10 mouse cellular contexts compared by ENCODE assay signal in genomic region chr11:80498328-80499070, GRCm38 (mm10). TPM values are rescaled to one million over a fixed set of nuclear protein-coding genes. Genes with fewer than 3 reads are reported as not detected.
DNase-seq lines count a peak whose midpoint lies in the region; ATAC-seq and TF ChIP-seq lines count a peak whose summit lies in the region.
"Had no signal": no experiment of that assay in that cellular context is flagged by ENCODE, and none has a peak within 500 bp of the region (broad histone marks: within the 10 kb centered on the region; RNA-seq: fewer than 3 reads in every experiment).

No protein-coding gene starts in this region.

- no peak overlapping the region for H3K4me3 ChIP-seq in forebrain, embryonic 10.5 days
- H3K4me3 ChIP-seq in hindbrain, embryonic 11.5 days (ENCODE audit: low read depth, low read length), result no peak overlapping the region
- H3K4me3 ChIP-seq in midbrain, postnatal 0 days (ENCODE audit: low read depth, low read length), result no peak overlapping the region

- ATAC-seq in hindbrain, embryonic 11.5 days (ENCODE audit: low FRiP score), result peak; percentile 60; the same call in 1 of the 2 replicates
- no peak for ATAC-seq in midbrain, postnatal 0 days (ENCODE audit: low FRiP score)

- peak overlapping the region; percentile 51; the same call in 1 of the 2 replicates for H3K27ac ChIP-seq in forebrain, embryonic 10.5 days
- peak overlapping the region; percentile 40 for H3K27ac ChIP-seq in hindbrain, embryonic 11.5 days (ENCODE audit: low read depth, low read length)
- H3K27ac ChIP-seq in midbrain, postnatal 0 days (ENCODE audit: low read depth, low read length), result peak overlapping the region; percentile 51

- peaks cover 31% of the 10 kb centered on the region for H3K4me1 ChIP-seq in forebrain, embryonic 10.5 days
- H3K4me1 ChIP-seq in hindbrain, embryonic 11.5 days (replicated peaks; ENCODE audit: control insufficient read depth, insufficient read depth, low read length), result peaks cover 12% of the 10 kb centered on the region
- peaks cover 18% of the 10 kb centered on the region for H3K4me1 ChIP-seq in midbrain, postnatal 0 days (ENCODE audit: insufficient read depth, low read length)

- no peaks in the 10 kb centered on the region for H3K9me3 ChIP-seq in forebrain, embryonic 10.5 days
- H3K9me3 ChIP-seq in hindbrain, embryonic 11.5 days (ENCODE audit: control insufficient read depth, low read length), result no peaks in the 10 kb centered on the region
- no peaks in the 10 kb centered on the region for H3K9me3 ChIP-seq in midbrain, postnatal 0 days (ENCODE audit: low read length)

- TF ChIP-seq CTCF in midbrain, postnatal 0 days (IDR thresholded peaks at IDR 0.05), result no peak

- H3K9ac ChIP-seq in hindbrain, embryonic 11.5 days (ENCODE audit: low read depth, low read length), result no peak overlapping the region
- H3K9ac ChIP-seq in midbrain, postnatal 0 days (replicated peaks; ENCODE audit: low read length, poor library complexity, severe bottlenecking), result 0 out of 2 replicates have a peak overlapping the region, but pooled peaks have one; percentile 1

- no peak overlapping the region for H3K4me2 ChIP-seq in hindbrain, embryonic 11.5 days (replicated peaks; ENCODE audit: low read depth, low read length)
- H3K4me2 ChIP-seq in midbrain, postnatal 0 days (ENCODE audit: low read depth, low read length, poor library complexity, severe bottlenecking), result no peak overlapping the region

- H3K36me3 ChIP-seq in forebrain, embryonic 10.5 days (replicated peaks), result no peaks in the 10 kb centered on the region
- H3K36me3 ChIP-seq in hindbrain, embryonic 11.5 days (ENCODE audit: control insufficient read depth, insufficient read depth, low read length), result no peaks in the 10 kb centered on the region
- no peaks in the 10 kb centered on the region for H3K36me3 ChIP-seq in midbrain, postnatal 0 days (ENCODE audit: insufficient read depth, low read length)

- DNase-seq in layer of hippocampus, postnatal 10 days (ENCODE audit: low spot score in 2 of 2), result peak; percentile 37 to 42
- no peak for DNase-seq in layer of hippocampus, postnatal 36 days
- DNase-seq in forebrain, embryonic 10.5 days (ENCODE audit: extremely low spot score, low spot score), result no peak
- DNase-seq in hindbrain, embryonic 11.5 days (ENCODE audit: low spot score), result no peak
- DNase-seq in midbrain, postnatal 0 days (ENCODE audit: low spot score), result no peak
- no peak for DNase-seq in liver
- no peak for DNase-seq in kidney, postnatal 10 days
- DNase-seq: adrenal gland, postnatal 25 days; kidney, adult 18-20 months; lung, postnatal 36 days had no signal

- 73% methylated on average over 11 of the region's 11 CpGs for WGBS in forebrain, embryonic 10.5 days
- 57% methylated on average over 11 of the region's 11 CpGs for WGBS in hindbrain, embryonic 11.5 days
- 49% methylated on average over 11 of the region's 11 CpGs for WGBS in midbrain, postnatal 0 days

- H3K27me3 ChIP-seq in forebrain, embryonic 10.5 days (ENCODE audit: poor library complexity, severe bottlenecking), result no peaks in the 10 kb centered on the region
- no peaks in the 10 kb centered on the region for H3K27me3 ChIP-seq in hindbrain, embryonic 11.5 days (ENCODE audit: control insufficient read depth, insufficient read depth, low read length)
- H3K27me3 ChIP-seq in midbrain, postnatal 0 days (ENCODE audit: insufficient read depth, low read length), result no peaks in the 10 kb centered on the region

RNA-seq across cellular contexts. Expression of gene Cdk5r1, which starts 21.7 kb away (rescaled TPM):
- 100 to 1,000 TPM; 277 to 285 TPM for total RNA-seq in layer of hippocampus, postnatal 10 days (2021)
- 100 to 1,000 TPM; 226 to 242 TPM for total RNA-seq in layer of hippocampus, postnatal 36 days (2021)
- polyA plus RNA-seq in forebrain, embryonic 10.5 days (2016; fragmentation: Nextera tagmentation; extraction: Ambion mirVana), result 3.1 and 4.7 TPM in 2 replicates
- polyA plus RNA-seq in hindbrain, embryonic 11.5 days (2014; fragmentation: Nextera tagmentation; extraction: Ambion mirVana), result 21.5 and 23.7 TPM in 2 replicates
- total RNA-seq in midbrain, postnatal 0 days (2014; rRNA removed), result 376 and 420 TPM in 2 replicates
- polyA plus RNA-seq in midbrain, postnatal 0 days (2015; fragmentation: Nextera tagmentation; extraction: Ambion mirVana), result 77.3 and 85.2 TPM in 2 replicates

Comparison
In these comparisons a context has a peak if more than half of its experiments do, and no peak if none do; other contexts are left out.
1. DNase-seq: peak in layer of hippocampus, postnatal 10 days (2 of 2); none in layer of hippocampus, postnatal 36 days (0 of 2), forebrain, embryonic 10.5 days (single experiment), hindbrain, embryonic 11.5 days (single experiment), midbrain, postnatal 0 days (single experiment), liver (single experiment) and kidney, postnatal 10 days (single experiment).
2. Peak in every context shown above with its lines, with median percentiles within 50 percentile points of each other: H3K27ac ChIP-seq.